Comparison of ENCODE assay signal across 7 mouse cellular contexts in the genomic region with DNA sequence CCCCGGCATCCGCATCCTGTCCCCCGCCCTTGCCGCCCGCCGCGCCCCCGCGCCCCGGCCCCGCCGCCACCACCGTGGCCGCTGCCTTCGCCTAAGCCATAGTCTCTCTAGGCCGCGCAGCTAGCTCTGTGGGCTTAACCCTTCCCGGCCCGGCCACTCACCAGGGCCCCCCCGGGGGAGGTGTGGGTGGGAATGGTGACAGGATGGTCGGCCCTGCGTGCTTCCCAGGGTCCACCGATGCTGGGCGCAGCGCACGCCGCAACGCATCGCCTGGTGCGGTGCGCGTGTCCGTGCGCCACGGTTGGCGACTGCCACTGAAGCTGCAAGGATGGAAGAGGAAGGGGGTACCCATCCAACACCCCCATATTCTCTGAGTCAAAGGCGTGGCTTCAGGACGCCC. TPM values are rescaled to one million over a fixed set of nuclear protein-coding genes. Genes with fewer than 3 reads are reported as not detected.
DNase-seq lines count a peak whose midpoint lies in the region; ATAC-seq and TF ChIP-seq lines count a peak whose summit lies in the region.

A gene (minus strand): TSS at position 220 of the 400 bp plus-strand sequence.

- TF ChIP-seq POLR2A in liver, adult 2 months (IDR thresholded peaks at IDR 0.05; ENCODE audit: extremely low read depth, insufficient read depth, low read length) = no peak
- no peak for TF ChIP-seq POLR2A in olfactory bulb, adult 2 months (IDR thresholded peaks at IDR 0.05; ENCODE audit: insufficient read depth, low read depth, low read length)

- peaks cover 13% of the 10 kb centered on the region for H3K27me3 ChIP-seq in liver, adult 2 months (ENCODE audit: control insufficient read depth, insufficient read depth, low read length)
- H3K27me3 ChIP-seq in forebrain, embryonic 15.5 days = peaks cover 41% of the 10 kb centered on the region
- peaks cover 67% of the 10 kb centered on the region for H3K27me3 ChIP-seq in limb, embryonic 10.5 days (ENCODE audit: low read depth, poor library complexity, severe bottlenecking)

- H3K4me1 ChIP-seq in liver, adult 2 months (ENCODE audit: control insufficient read depth, insufficient read depth, low read length) = no peaks in the 10 kb centered on the region
- peaks cover 12% of the 10 kb centered on the region for H3K4me1 ChIP-seq in forebrain, embryonic 15.5 days
- H3K4me1 ChIP-seq in limb, embryonic 10.5 days = peaks cover 22% of the 10 kb centered on the region
- peaks cover 15% of the 10 kb centered on the region for H3K4me1 ChIP-seq in olfactory bulb, adult 2 months (ENCODE audit: control insufficient read depth, insufficient read depth, low read length)

- no peak for DNase-seq in liver, adult 2 months (ENCODE audit: extremely low read depth, low read depth, low spot score)
- no peak for DNase-seq in liver
- peak; percentile 63 for DNase-seq in limb, embryonic 10.5 days (ENCODE audit: low spot score)
- DNase-seq in urinary bladder, postnatal 25 days (ENCODE audit: low spot score) = no peak
- DNase-seq in thymus, adult 18-20 months = no peak

- H3K79me2 ChIP-seq in liver, adult 2 months (ENCODE audit: control insufficient read depth, insufficient read depth, low read length) = no peaks in the 10 kb centered on the region

- H3K27ac ChIP-seq in liver, adult 2 months (replicated peaks; ENCODE audit: insufficient read depth, low read depth, low read length) = no peak within 1 kb of the TSS
- no peak within 1 kb of the TSS for H3K27ac ChIP-seq in forebrain, embryonic 15.5 days (replicated peaks)
- peak within 1 kb of the TSS; percentile 67 for H3K27ac ChIP-seq in limb, embryonic 10.5 days
- H3K27ac ChIP-seq in olfactory bulb, adult 2 months (ENCODE audit: insufficient read depth, low read depth, low read length) = no peak within 1 kb of the TSS

- peak within 1 kb of the TSS; percentile 52 for H3K4me2 ChIP-seq in forebrain, embryonic 15.5 days (replicated peaks)

- 0 out of 2 replicates have a peak, but pooled peaks have one; percentile 17 for ATAC-seq in forebrain, embryonic 15.5 days (replicated peaks)

- H3K9ac ChIP-seq in liver, adult 2 months (ENCODE audit: low read depth, low read length) = no peak within 1 kb of the TSS
- H3K9ac ChIP-seq in forebrain, embryonic 15.5 days (replicated peaks) = peak within 1 kb of the TSS; percentile 28

- TF ChIP-seq CTCF in liver, adult 2 months (IDR thresholded peaks at IDR 0.05; ENCODE audit: low read depth, low read length) = no peak
- TF ChIP-seq CTCF in olfactory bulb, adult 2 months (IDR thresholded peaks at IDR 0.05; ENCODE audit: insufficient read depth, low read depth, low read length) = no peak

- 9% methylated on average over 32 of the region's 38 CpGs for WGBS in liver, adult 2 months
- WGBS in forebrain, embryonic 15.5 days = 4% methylated on average over 33 of the region's 38 CpGs
- WGBS in limb, embryonic 10.5 days = 5% methylated on average over 28 of the region's 38 CpGs
- 1% methylated on average over 26 of the region's 38 CpGs for WGBS in olfactory bulb, adult 2 months

- no peaks in the 10 kb centered on the region for H3K36me3 ChIP-seq in liver, adult 2 months (ENCODE audit: control insufficient read depth, insufficient read depth, low read length)
- peaks cover 1% of the 10 kb centered on the region; the same call in 1 of the 2 replicates for H3K36me3 ChIP-seq in forebrain, embryonic 15.5 days
- peaks cover 9% of the 10 kb centered on the region for H3K36me3 ChIP-seq in limb, embryonic 10.5 days

- no peaks in the 10 kb centered on the region for H3K9me3 ChIP-seq in forebrain, embryonic 15.5 days
- no peaks in the 10 kb centered on the region for H3K9me3 ChIP-seq in limb, embryonic 10.5 days (replicated peaks)

- H3K4me3 ChIP-seq in liver, adult 2 months (ENCODE audit: insufficient read depth, low read depth, low read length) = peak within 1 kb of the TSS; percentile 6; the same call in 1 of the 2 replicates
- H3K4me3 ChIP-seq in forebrain, embryonic 15.5 days = peak within 1 kb of the TSS; percentile 37
- H3K4me3 ChIP-seq in limb, embryonic 10.5 days = peak within 1 kb of the TSS; percentile 61
- peak within 1 kb of the TSS; percentile 50 for H3K4me3 ChIP-seq in olfactory bulb, adult 2 months (ENCODE audit: insufficient read depth, low read depth, low read length)

RNA-seq across cellular contexts. Expression of the gene that starts here (rescaled TPM):
- total RNA-seq in liver, adult 2 months (2014; rRNA removed) = 0.28 TPM in 1 of 2 replicates, not detected in the other
- 0.07 and 0.11 TPM in 2 replicates for polyA plus RNA-seq in liver, adult 2 months (2012; rRNA removed)
- 0.08 TPM in 1 of 2 replicates, not detected in the other for polyA plus RNA-seq in forebrain, embryonic 15.5 days (2015; fragmentation: Nextera tagmentation; extraction: Ambion mirVana)
- polyA plus RNA-seq in limb, embryonic 10.5 days (2016; fragmentation: Nextera tagmentation; extraction: Ambion mirVana) = 0.06 TPM in 1 of 2 replicates, not detected in the other
- polyA plus RNA-seq in olfactory bulb, adult 2 months (2012; ENCODE audit: insufficient read depth, insufficient read length, low replicate concordance, missing spikeins) = not detected in 2 replicates

Comparison
In these comparisons a context has a peak if more than half of its experiments do, and no peak if none do; other contexts are left out.
1. Peak in ATAC-seq, H3K4me3 ChIP-seq, H3K9ac ChIP-seq and H3K4me2 ChIP-seq in forebrain, embryonic 15.5 days; RNA of the gene not detected or under 1 TPM.
2. Peak in DNase-seq, H3K4me3 ChIP-seq and H3K27ac ChIP-seq in limb, embryonic 10.5 days; RNA of the gene not detected or under 1 TPM.
3. H3K4me3 ChIP-seq: peak in every context shown above with its lines; median percentile 61 in limb, embryonic 10.5 days; 50 in olfactory bulb, adult 2 months; 37 in forebrain, embryonic 15.5 days; 6 in liver, adult 2 months.